Mouse (Mus musculus): ENCODE results near the gene Fkbp4. TPM values are rescaled to one million over a fixed set of nuclear protein-coding genes. Genes with fewer than 3 reads are reported as not detected.

Gene Fkbp4
- total RNA-seq (2021): 100 to 1,000 TPM; 368 to 372 TPM

- intact Hi-C loops (cut with DNase I): no loop called here
- DNase-seq (ENCODE audit: low spot score): peak; percentile 91
These were observed at the start of gene Fkbp4 for GRCm38 (mm10) chr6:128438317-128438870. Gene Fkbp4 (minus strand): TSS chr6:128438677.

- no peak for DNase-seq (ENCODE audit: low spot score)
- intact Hi-C loops (cut with DNase I): no loop called here
These were observed 49.3 kb upstream of the Fkbp4 start for GRCm38 (mm10) chr6:128487736-128488135.

GRCm38 (mm10) chr6:128479463-128480454 is 41.3 kb upstream of the Fkbp4 start:
- DNase-seq (ENCODE audit: low spot score): peak; percentile 81
- intact Hi-C loops (cut with DNase I): loop anchor here (1.0 to 5.0 kb wide), 2 partner anchors 33 to 162 kb away; no protein-coding TSS in a partner anchor

GRCm38 (mm10) chr6:128477495-128477894 is 39.0 kb upstream of the Fkbp4 start:
- intact Hi-C loops (cut with DNase I): loop anchor here (5.0 kb wide), 1 partner anchor 160 kb away; no protein-coding TSS in a partner anchor
- no peak for DNase-seq (ENCODE audit: low spot score)

GRCm38 (mm10) chr6:128474112-128474511 is 35.6 kb upstream of the Fkbp4 start:
- no peak for DNase-seq (ENCODE audit: low spot score)
- intact Hi-C loops (cut with DNase I): no loop called here

GRCm38 (mm10) chr6:128469451-128469850 is 31.0 kb upstream of the Fkbp4 start:
- DNase-seq (ENCODE audit: low spot score): no peak
- intact Hi-C loops (cut with DNase I): no loop called here

GRCm38 (mm10) chr6:128467298-128467697 is 28.8 kb upstream of the Fkbp4 start:
- intact Hi-C loops (cut with DNase I): no loop called here
- DNase-seq (ENCODE audit: low spot score): no peak

GRCm38 (mm10) chr6:128466563-128466962 is 28.1 kb upstream of the Fkbp4 start:
- intact Hi-C loops (cut with DNase I): no loop called here
- DNase-seq (ENCODE audit: low spot score): no peak

GRCm38 (mm10) chr6:128466043-128466442 is 27.6 kb upstream of the Fkbp4 start:
- intact Hi-C loops (cut with DNase I): no loop called here
- no peak for DNase-seq (ENCODE audit: low spot score)

- intact Hi-C loops (cut with DNase I): no loop called here
- no peak for DNase-seq (ENCODE audit: low spot score)
These were observed 26.5 kb upstream of the Fkbp4 start for GRCm38 (mm10) chr6:128464996-128465395.

GRCm38 (mm10) chr6:128461606-128462005 is 23.1 kb upstream of the Fkbp4 start:
- intact Hi-C loops (cut with DNase I): no loop called here

GRCm38 (mm10) chr6:128460729-128461503 is 22.4 kb upstream of the Fkbp4 start:
- intact Hi-C loops (cut with DNase I): no loop called here
- DNase-seq (ENCODE audit: low spot score): no peak

More at GRCm38 (mm10) chr6:128461606-128462005, 23.1 kb upstream of the Fkbp4 start:
- no peak for DNase-seq (ENCODE audit: low spot score)

- DNase-seq (ENCODE audit: low spot score): no peak
- intact Hi-C loops (cut with DNase I): no loop called here
These were observed 21.8 kb upstream of the Fkbp4 start for GRCm38 (mm10) chr6:128460321-128460720.

GRCm38 (mm10) chr6:128457186-128457585 is 18.7 kb upstream of the Fkbp4 start:
- intact Hi-C loops (cut with DNase I): no loop called here

GRCm38 (mm10) chr6:128455835-128456605 is 17.5 kb upstream of the Fkbp4 start:
- intact Hi-C loops (cut with DNase I): no loop called here
- no peak for DNase-seq (ENCODE audit: low spot score)

More at GRCm38 (mm10) chr6:128457186-128457585, 18.7 kb upstream of the Fkbp4 start:
- no peak for DNase-seq (ENCODE audit: low spot score)

GRCm38 (mm10) chr6:128447063-128447462 is 8.6 kb upstream of the Fkbp4 start:
- no peak for DNase-seq (ENCODE audit: low spot score)
- intact Hi-C loops (cut with DNase I): no loop called here

GRCm38 (mm10) chr6:128445761-128446535 is 7.5 kb upstream of the Fkbp4 start:
- DNase-seq (ENCODE audit: low spot score): no peak

GRCm38 (mm10) chr6:128440238-128440637 is 1.8 kb upstream of the Fkbp4 start:
- DNase-seq (ENCODE audit: low spot score): no peak
- intact Hi-C loops (cut with DNase I): no loop called here

More at GRCm38 (mm10) chr6:128445761-128446535, 7.5 kb upstream of the Fkbp4 start:
- intact Hi-C loops (cut with DNase I): loop anchor here (1.0 kb wide), 1 partner anchor 33 kb away; no protein-coding TSS in a partner anchor
